Mouse (Mus musculus) CH12F3 (cell line): Measurements from ENCODE around the gene Ptgfrn.

ENCODE experiments used
- in situ Hi-C: fragments of 300-500 bp; cut with MboI; formaldehyde crosslinking; loops from 2 replicates; pipeline ENCODE4 v1.14.3; 2020; ENCODE audit warnings: low sequenced_read_pairs

The Ptgfrn gene

DNA sequence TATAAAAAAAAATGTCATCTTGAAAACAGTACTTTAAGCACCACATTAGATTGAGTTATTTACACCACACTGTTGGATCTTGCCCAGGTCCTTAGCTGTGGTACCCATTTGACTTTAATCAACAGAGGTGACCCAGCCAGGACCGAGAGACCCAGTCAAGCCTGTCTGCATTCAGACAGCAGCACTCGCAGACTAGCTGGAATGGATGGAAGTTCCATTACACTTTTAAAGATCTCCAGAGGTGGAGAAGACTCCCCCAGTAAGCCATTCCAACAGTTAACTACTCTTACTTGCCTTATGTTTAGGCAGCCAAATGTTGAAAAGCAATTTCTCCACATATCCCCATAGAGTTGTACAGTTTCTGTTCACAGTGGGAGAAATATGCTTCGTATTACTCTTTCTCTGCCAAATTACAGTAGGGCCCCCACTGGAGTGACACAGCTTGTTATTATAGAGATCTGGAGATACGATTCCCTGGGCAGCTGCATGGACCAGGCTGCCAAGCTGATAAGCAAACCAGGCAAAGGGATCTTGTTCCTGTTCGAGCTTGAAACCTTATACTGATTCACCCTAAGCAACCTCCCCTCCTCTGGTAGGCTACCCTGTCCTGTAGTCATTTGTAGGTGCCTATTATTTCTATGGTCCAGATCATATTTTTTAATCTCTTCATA, 102.8 kb downstream of the Ptgfrn start:
- in situ Hi-C loops = no loop called here

DNA sequence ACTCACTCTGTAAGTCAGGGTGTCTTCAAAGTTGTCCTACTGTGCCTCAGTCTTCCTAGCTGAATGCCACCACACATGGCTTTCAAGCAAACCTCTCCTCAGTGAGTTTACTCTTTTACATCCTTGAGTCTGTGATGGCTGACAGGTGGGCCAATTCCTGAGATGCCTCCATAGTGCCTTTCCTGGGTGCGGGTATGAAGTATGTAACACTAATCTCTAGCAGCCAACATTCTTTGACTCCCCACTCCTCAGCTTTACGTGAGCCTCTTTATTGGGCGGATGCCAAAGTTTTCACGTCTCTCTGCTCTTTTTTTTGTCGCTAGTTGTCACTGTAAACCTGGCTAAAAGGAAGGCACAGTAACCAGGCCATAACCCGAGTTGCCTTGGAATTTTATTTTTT, 104.7 kb downstream of the Ptgfrn start:
- in situ Hi-C loops = no loop called here

DNA sequence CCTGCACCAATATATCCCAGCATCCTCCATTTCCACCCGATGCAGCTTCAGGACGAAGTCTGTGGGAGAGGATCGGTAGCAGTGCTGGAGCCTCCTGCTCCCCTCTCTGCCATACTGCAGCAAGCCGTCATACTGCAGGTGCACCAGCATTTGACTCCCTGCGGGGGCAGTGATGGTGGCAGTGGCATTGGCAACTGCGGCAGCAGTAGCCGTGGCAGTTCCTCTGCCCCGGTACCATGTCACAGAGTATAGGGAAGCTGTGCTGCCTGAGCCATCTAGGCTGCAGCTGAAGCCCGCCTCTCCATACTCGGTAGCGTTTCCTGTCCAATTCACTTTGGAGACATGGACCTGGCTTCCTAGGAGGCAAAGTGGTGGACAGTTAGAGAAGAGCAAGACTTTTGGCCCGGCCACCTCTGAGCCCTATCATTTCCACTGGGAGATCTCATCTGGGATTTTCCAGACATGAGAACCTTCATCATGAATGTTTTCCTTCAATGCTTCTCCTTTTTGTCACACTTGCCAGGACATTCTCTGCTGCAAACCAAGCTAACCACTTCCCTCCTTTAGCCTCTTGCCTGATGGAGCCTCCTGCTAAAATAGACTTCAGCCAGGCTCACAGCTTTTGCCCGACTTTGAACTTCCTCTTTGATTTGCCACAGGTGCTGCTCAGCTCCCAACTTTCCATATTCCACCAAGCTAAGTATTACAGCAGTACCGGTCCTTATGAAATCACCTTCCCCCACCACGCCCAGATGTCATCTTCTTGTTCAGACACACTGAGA, 106.3 kb downstream of the Ptgfrn start:
- in situ Hi-C loops = no loop called here

DNA sequence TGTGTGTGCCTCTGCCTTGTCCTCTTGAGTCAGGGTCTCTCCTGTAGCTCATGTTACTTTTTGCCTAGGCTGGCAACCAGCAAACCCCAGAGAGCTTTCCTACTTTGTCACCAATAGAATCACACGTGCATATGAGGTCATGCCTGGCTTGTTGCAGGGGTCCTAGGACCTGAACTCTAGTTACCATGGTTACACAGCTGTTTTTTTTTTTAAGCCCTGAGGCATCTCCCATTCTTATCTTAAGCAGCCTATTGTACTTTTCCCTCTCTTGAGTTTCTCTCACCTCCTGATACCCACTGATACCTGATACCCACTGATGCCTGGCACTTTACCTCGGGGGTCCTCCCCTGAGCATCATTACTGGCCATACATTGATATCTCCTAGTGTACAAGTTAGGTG, 110.3 kb downstream of the Ptgfrn start:
- in situ Hi-C loops = loop anchor here (25.0 kb wide), 1 partner anchor 288 kb away; the partner anchor contains the start of gene Cd2

DNA sequence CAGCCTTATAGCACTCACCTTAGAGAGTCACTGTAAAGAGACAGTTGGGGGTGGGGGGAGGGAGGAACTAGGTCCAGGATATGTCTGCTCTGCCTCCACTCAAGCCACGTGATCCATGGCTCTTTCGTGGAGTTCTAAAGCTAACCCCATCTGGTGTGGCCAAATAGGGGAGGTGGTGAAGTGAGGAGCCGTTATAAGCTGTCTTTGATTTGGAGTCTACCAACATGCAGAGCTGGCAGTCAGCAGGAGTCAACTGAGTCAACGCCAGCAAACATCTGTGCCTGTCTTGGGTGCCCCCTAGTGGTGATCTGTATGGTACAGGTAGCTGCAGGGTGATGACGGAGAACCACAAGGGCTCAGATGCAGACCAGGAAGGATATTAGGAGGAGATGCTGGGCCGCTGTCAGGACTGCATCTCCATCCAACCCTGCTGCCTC, 111.2 kb downstream of the Ptgfrn start:
- in situ Hi-C loops = loop anchor here (25.0 kb wide), 1 partner anchor 288 kb away; the partner anchor contains the start of gene Cd2

DNA sequence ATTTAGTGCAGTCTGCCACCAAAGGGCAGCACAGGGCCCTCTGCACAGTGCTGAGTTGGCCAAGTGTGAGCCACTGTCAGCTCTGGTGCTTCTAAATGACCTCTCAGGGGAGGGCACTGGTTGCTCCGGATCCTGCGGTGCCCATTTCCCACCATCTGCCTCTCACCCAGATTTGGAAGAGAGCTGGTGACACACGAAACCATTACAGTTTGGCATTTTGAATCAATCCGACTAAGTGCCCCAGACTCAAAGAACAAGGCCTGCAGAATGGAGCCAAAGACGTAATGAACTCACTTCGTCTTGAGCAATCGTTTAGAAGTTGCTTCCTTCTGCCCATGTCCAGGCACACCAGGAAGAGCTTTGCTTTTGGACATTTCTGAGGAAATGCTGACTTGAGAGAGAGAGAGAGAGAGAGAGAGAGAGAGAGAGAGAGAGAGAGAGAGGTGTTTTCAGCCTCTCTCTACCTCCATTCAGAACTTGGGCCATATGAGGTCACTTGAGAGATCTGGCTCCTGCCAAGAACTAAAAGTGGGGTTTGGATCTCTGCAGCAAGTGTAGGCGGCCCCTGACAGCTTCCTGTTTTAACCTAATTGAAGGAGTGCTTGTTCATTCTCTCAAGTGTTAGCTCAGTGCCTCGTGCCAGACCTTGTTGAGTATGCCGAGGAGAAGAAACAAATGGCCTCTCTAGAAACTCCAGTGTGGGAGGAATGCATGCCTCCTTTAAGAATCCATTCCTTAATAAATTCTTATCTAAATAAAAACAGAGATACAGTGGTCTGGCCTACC, 112.1 kb downstream of the Ptgfrn start:
- in situ Hi-C loops = loop anchor here (25.0 kb wide), 1 partner anchor 289 kb away; the partner anchor contains the start of gene Cd2

DNA sequence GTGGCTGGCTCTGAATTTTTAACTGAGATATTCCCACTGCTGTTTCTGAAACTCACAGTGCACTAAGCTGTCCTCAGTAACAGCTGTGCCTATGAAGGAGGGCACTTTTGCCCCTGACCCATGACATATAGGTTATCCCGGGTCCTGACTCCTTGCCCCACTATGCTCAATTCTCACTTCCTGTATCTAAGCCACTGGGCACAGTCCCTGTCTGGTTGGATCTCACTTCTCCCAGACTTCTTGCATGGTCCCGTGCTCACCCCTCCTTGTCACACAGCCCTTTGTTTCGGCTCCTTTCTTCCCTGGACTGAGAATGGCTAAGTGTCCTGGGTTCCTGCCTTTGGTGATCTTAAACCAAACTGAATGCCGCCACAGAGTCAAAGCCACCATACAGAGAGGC, 115.8 kb downstream of the Ptgfrn start:
- in situ Hi-C loops = loop anchor here (25.0 kb wide), 1 partner anchor 293 kb away; the partner anchor contains the start of gene Cd2

DNA sequence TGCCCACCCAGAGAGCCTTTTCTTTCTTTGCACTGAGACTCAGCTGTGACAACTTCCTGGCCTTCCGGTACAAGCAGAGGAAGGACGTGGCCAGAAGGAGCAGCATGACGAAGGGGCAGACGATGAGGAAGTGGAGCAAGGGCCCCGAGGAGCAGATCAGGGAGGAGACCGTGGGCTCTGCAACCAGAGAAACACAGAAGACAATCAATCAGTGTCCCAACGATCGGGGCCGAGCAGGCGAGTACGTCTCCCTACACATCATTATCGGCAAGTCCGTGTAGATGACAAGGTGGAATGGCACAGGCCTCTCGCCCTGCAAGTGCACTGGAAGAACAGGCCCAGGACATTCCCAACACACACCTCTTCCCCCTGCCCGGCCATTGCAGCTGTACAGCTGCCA, 116.4 kb downstream of the Ptgfrn start:
- in situ Hi-C loops = loop anchor here (25.0 kb wide), 1 partner anchor 294 kb away; the partner anchor contains the start of gene Cd2

DNA sequence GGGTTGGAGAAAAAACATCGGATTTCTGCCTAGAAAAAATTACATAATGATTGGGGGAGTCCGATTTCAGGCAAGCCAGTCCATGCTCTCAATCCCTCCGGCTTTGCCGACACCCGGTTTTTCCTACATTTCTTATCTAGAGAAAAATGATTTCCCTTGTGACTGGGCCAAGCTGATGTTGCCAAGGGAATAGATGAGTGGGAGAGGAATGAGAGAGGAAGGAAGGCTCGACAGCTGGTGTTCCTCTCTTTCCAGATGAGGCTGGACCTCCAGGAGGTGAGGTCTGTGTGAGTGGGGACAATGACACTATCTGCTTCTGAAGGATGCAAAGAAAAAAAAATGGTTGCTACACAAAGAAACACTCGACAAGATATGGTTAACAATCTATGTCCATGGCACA, 116.9 kb downstream of the Ptgfrn start:
- in situ Hi-C loops = loop anchor here (25.0 kb wide), 1 partner anchor 294 kb away; the partner anchor contains the start of gene Cd2
